Mouse (Mus musculus): Measurements from ENCODE around the gene H2afv.

H2afv gene

GRCm38 (mm10) chr11:6444077-6444853 lies at the start of gene H2afv:
Gene H2afv (minus strand): TSS chr11:6444443.
- DNase-seq, result peak; percentile 100

GRCm38 (mm10) chr11:6489691-6490503 lies 45.7 kb upstream of the H2afv start:
- peak; percentile 70 for DNase-seq

- DNase-seq, result no peak
Measured at GRCm38 (mm10) chr11:6489257-6489656, 45.0 kb upstream of the H2afv start.

GRCm38 (mm10) chr11:6488041-6488684 lies 43.9 kb upstream of the H2afv start:
- DNase-seq, result no peak

GRCm38 (mm10) chr11:6487496-6487895 lies 43.3 kb upstream of the H2afv start:
- DNase-seq, result no peak

- DNase-seq, result no peak
Measured at GRCm38 (mm10) chr11:6486916-6487315, 42.7 kb upstream of the H2afv start.

- DNase-seq, result no peak
Measured at GRCm38 (mm10) chr11:6484244-6484959, 40.2 kb upstream of the H2afv start.

- no peak for DNase-seq
Measured at GRCm38 (mm10) chr11:6483103-6483502, 38.9 kb upstream of the H2afv start.

GRCm38 (mm10) chr11:6481669-6482185 lies 37.5 kb upstream of the H2afv start:
- DNase-seq, result peak; percentile 88

- DNase-seq, result no peak
Measured at GRCm38 (mm10) chr11:6480681-6481405, 36.6 kb upstream of the H2afv start.

GRCm38 (mm10) chr11:6480191-6480590 lies 35.9 kb upstream of the H2afv start:
- peak; percentile 89 for DNase-seq

GRCm38 (mm10) chr11:6479231-6479630 lies 35.0 kb upstream of the H2afv start:
- DNase-seq, result no peak

- DNase-seq, result no peak
Measured at GRCm38 (mm10) chr11:6477350-6477749, 33.1 kb upstream of the H2afv start.

- no peak for DNase-seq
Measured at GRCm38 (mm10) chr11:6476876-6477275, 32.6 kb upstream of the H2afv start.

- DNase-seq, result peak; percentile 88
Measured at GRCm38 (mm10) chr11:6475867-6476484, 31.7 kb upstream of the H2afv start, which contains the start of gene Purb. Gene Purb (minus strand): TSS chr11:6475917.

GRCm38 (mm10) chr11:6474874-6475731 lies 30.9 kb upstream of the H2afv start:
- peak; percentile 61 for DNase-seq

GRCm38 (mm10) chr11:6474381-6474780 lies 30.1 kb upstream of the H2afv start:
- no peak for DNase-seq

- DNase-seq, result no peak
Measured at GRCm38 (mm10) chr11:6472076-6472475, 27.8 kb upstream of the H2afv start.

GRCm38 (mm10) chr11:6471493-6471892 lies 27.2 kb upstream of the H2afv start:
- DNase-seq, result no peak

- no peak for DNase-seq
Measured at GRCm38 (mm10) chr11:6471054-6471453, 26.8 kb upstream of the H2afv start.

Data from cerebellum, adult 9-10 months (tissue).